Mouse (Mus musculus) kidney, postnatal 0 days (tissue): ENCODE measurements around the gene Mical1. TPM values are rescaled to one million over a fixed set of nuclear protein-coding genes. Genes with fewer than 3 reads are reported as not detected.

Experiments
- ATAC-seq: fragments of 200-750 bp; cut with Nextera tagmentation; replicated peaks from 2 replicates; pipeline ENCODE4 v1.8.0; 2017; ENCODE audit warnings: low read depth, moderate number of reproducible peaks, moderate TSS enrichment, moderate library complexity; ENCODE audit not compliant: low FRiP score
- DNase-seq: peaks from one replicate; pipeline ENCODE4 v3.0.0-alpha.2; 2016; ENCODE audit warnings: low spot score
- H3K27ac ChIP-seq: fragments of 300-500 bp; sonication (generic); 2 replicates; pipeline ENCODE4 v1.5.1; 2014; ENCODE audit warnings: mild to moderate bottlenecking
- H3K27me3 ChIP-seq: fragments of 300-500 bp; sonication (generic); 2 replicates; pipeline ENCODE4 v1.6.1; 2014; ENCODE audit warnings: low read length, mixed read lengths; ENCODE audit not compliant: insufficient read depth
- H3K36me3 ChIP-seq: fragments of 300-500 bp; sonication (generic); 2 replicates; pipeline ENCODE4 v1.6.1; 2014; ENCODE audit warnings: low read length, mixed read lengths; ENCODE audit not compliant: insufficient read depth
- H3K4me1 ChIP-seq: fragments of 300-500 bp; sonication (generic); replicated peaks from 2 replicates; pipeline ENCODE4 v1.6.1; 2014; ENCODE audit warnings: antibody characterized with exemption, low read length, mixed read lengths; ENCODE audit not compliant: insufficient read depth
- H3K4me2 ChIP-seq: fragments of 300-500 bp; sonication (generic); 2 replicates; pipeline ENCODE4 v1.6.1; 2014; ENCODE audit warnings: mild to moderate bottlenecking, low read length, moderate library complexity, mixed read lengths
- H3K4me3 ChIP-seq: fragments of 300-500 bp; sonication (generic); replicated peaks from 2 replicates; pipeline ENCODE4 v1.5.1; 2014; ENCODE audit warnings: low read depth, low read length
- H3K9ac ChIP-seq: fragments of 300-500 bp; sonication (generic); 2 replicates; pipeline ENCODE4 v1.6.1; 2014; ENCODE audit warnings: low read depth, low read length
- H3K9me3 ChIP-seq: fragments of 300-500 bp; sonication (generic); replicated peaks from 2 replicates; pipeline ENCODE4 v1.6.1; 2016; ENCODE audit warnings: low read length, inconsistent platforms, mixed read lengths
- CTCF ChIP-seq: IDR thresholded peaks from 2 replicates; pipeline ENCODE4 v1.5.1; 2016; ENCODE audit warnings: antibody characterized with exemption, low read depth, mild to moderate bottlenecking, moderate library complexity
- WGBS: fragments of 180-500 bp; shearing (Covaris S2); extraction: QIAGEN DNeasy Blood & Tissue Kit; methylation state at CpG from one replicate; pipeline ENCODE4 v1.1.7; 2014; 5-methylcytosine and 5-hydroxymethylcytosine counted together
- polyA plus RNA-seq: library from polyadenylated mRNA; unstranded; fragments of >200 nt; fragmentation: Nextera tagmentation; extraction: Ambion mirVana; gene quantifications from 2 replicates; pipeline ENCODE4 v1.2.1, GENCODE M21; 2015

The Mical1 gene
- polyA plus RNA-seq, 1 experiment from 2014 or later = 19.6 TPM

DNA sequence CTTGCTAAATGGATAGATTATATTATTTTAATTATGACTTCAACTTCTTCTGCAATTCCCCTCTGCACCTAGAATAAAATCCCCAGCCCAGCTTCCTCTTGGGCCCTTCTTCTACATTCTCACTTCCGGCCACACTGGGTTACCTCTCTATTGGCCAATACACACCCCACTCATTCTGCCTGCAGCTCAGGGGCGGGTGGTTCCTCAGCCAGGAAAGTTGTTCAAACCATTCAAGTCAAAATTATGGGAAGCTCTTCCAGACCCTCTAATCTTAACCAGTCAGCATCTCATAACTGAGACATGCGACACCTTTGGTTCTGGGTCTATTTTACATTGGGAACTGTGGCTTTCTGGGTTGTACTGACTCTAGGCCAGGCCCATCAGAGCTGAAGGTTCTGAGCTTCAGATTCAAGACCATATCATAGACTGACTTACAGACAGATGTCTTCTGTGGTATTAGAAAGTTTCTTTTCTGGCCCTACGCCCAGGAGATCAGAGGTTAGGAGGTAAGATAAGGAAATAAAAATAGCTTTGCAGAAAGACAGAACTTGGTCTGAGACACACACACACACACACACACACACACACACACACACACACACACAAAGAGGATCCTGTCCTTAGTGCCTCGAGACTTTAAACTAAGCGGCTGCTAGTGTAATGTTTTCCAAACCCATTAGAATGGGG, 2.2 kb upstream of the Mical1 start:
- Histone ChIP-seq H3K4me3 (no peak overlapping the region), H3K4me1 (peaks cover 9% of the 10 kb centered on the region), H3K27ac (no peak overlapping the region; the same call in 1 of the 2 replicates), H3K9ac (no peak overlapping the region), H3K36me3 (no peaks in the 10 kb centered on the region), H3K9me3 (no peaks in the 10 kb centered on the region), H3K4me2 (no peak overlapping the region), H3K27me3 (no peaks in the 10 kb centered on the region)
- no peak for TF ChIP-seq CTCF
- DNase-seq = peak; percentile 15
- no peak for ATAC-seq
- 75% methylated on average over 6 of the region's 6 CpGs for whole genome bisulfite sequencing

DNA sequence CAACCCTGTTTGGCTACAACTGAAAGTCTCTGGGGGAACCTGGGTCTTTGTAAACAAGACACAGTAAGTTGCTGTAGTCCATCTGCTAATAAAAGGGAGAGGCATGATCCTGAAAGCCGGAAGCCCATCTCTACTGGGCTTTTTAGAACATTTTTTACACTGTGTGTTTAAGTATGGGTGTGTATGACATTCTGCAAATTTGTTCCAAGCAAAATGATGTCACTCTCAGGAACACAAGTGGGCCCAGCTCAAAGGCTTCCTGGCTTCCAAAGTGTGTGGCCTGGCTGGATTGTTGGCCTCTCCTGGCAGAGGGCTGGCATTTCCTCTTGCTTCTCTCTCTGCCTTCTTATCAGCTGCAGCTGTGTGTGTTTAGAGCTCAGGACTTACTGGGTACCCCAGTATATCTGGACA, 1.1 kb upstream of the Mical1 start:
- no peak for TF ChIP-seq CTCF
- H3K36me3 ChIP-seq = no peaks in the 10 kb centered on the region
- H3K4me2 ChIP-seq = no peak overlapping the region
- no peaks in the 10 kb centered on the region for H3K9me3 ChIP-seq
- ATAC-seq = no peak
- peaks cover 9% of the 10 kb centered on the region for H3K4me1 ChIP-seq
- H3K27me3 ChIP-seq = no peaks in the 10 kb centered on the region
- no peak overlapping the region for H3K4me3 ChIP-seq
- H3K9ac ChIP-seq = no peak overlapping the region
- H3K27ac ChIP-seq = peak overlapping the region; percentile 58; the same call in 1 of the 2 replicates
- WGBS = 73% methylated on average over 1 of the region's 1 CpGs
- DNase-seq = peak; percentile 8

DNA sequence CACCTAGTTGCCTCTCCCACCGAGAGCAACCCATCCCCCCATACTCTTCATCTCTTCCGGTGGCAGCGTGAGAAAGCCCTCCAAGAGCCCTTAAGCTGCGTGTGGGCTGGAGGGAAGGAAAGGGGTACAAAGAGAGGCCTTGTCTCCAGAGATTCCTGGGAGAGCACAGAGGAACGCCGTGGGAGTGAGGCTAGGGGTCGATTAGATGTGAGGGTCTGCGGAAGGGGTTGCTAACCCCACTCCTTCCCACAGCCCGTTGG, 834 bp downstream of the Mical1 start:
- no peak for TF ChIP-seq CTCF
- Histone ChIP-seq H3K36me3 (no peaks in the 10 kb centered on the region), H3K4me3 (peak overlapping the region; percentile 54), H3K27me3 (no peaks in the 10 kb centered on the region), H3K9ac (peak overlapping the region; percentile 56), H3K9me3 (no peaks in the 10 kb centered on the region), H3K4me1 (peaks cover 9% of the 10 kb centered on the region), H3K27ac (peak overlapping the region; percentile 73), H3K4me2 (peak overlapping the region; percentile 72)
- ATAC-seq (no peak), DNase-seq (peak; percentile 58)
- 1% methylated on average over 9 of the region's 9 CpGs for WGBS

GRCm38 (mm10) chr10:41477278-41478181, 1.4 kb downstream of the Mical1 start:
- Histone ChIP-seq H3K4me1 (peaks cover 9% of the 10 kb centered on the region), H3K9ac (peak overlapping the region; percentile 56; the same call in 1 of the 2 replicates), H3K27me3 (no peaks in the 10 kb centered on the region), H3K9me3 (no peaks in the 10 kb centered on the region), H3K36me3 (no peaks in the 10 kb centered on the region), H3K27ac (peak overlapping the region; percentile 73), H3K4me3 (peak overlapping the region; percentile 54), H3K4me2 (peak overlapping the region; percentile 72)
- no peak for TF ChIP-seq CTCF
- peak; percentile 93 for DNase-seq
- WGBS = 5% methylated on average over 20 of the region's 20 CpGs
- peak; percentile 73 for ATAC-seq

GRCm38 (mm10) chr10:41479961-41480360, 3.8 kb downstream of the Mical1 start:
- no peak for TF ChIP-seq CTCF
- no peak for DNase-seq
- H3K9ac ChIP-seq = no peak overlapping the region
- H3K9me3 ChIP-seq = no peaks in the 10 kb centered on the region
- peaks cover 12% of the 10 kb centered on the region; the same call in 1 of the 2 replicates for H3K36me3 ChIP-seq
- no peak overlapping the region for H3K4me2 ChIP-seq
- H3K27me3 ChIP-seq = no peaks in the 10 kb centered on the region
- H3K27ac ChIP-seq = no peak overlapping the region
- 87% methylated on average over 3 of the region's 3 CpGs for WGBS
- peaks cover 9% of the 10 kb centered on the region for H3K4me1 ChIP-seq
- no peak for ATAC-seq
- no peak overlapping the region for H3K4me3 ChIP-seq

GRCm38 (mm10) chr10:41480938-41481880, 5.1 kb downstream of the Mical1 start:
- 75% methylated on average over 33 of the region's 33 CpGs for WGBS
- Histone ChIP-seq H3K4me3 (no peak overlapping the region), H3K9me3 (no peaks in the 10 kb centered on the region), H3K36me3 (peaks cover 21% of the 10 kb centered on the region; the same call in 1 of the 2 replicates), H3K4me2 (no peak overlapping the region), H3K9ac (no peak overlapping the region), H3K27ac (no peak overlapping the region), H3K27me3 (no peaks in the 10 kb centered on the region), H3K4me1 (peaks cover 4% of the 10 kb centered on the region)
- ATAC-seq = no peak
- no peak for DNase-seq
- no peak for TF ChIP-seq CTCF
